Mouse (Mus musculus): Measurements from ENCODE around the gene Plin4. TPM values are rescaled to one million over a fixed set of nuclear protein-coding genes. Genes with fewer than 3 reads are reported as not detected.

Plin4 gene
- polyA plus RNA-seq, 1 experiment: 0.73 TPM

DNA sequence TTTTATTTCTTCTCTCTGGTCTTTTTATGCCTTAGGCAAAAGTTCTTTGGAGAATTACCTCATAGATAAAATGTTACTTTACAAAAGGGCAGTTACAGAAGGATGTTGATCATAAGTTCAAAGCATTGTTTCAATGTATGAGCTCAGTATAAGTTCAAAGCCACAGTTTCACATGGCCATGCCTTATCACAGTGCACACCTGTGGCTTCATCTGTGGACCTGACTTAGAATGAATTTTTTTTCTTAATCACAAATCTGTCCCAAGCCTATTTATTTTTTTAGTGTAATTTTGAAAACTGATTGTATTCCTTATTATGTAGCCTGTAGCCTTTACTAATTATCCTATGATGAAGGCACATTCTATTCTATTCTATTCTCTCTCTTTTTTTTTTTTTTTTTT, 54.7 kb downstream of the Plin4 start:
- Histone ChIP-seq H3K4me3 (ENCODE audit: insufficient read depth, low read length) (no peak overlapping the region), H3K27ac (ENCODE audit: insufficient read depth, low read length) (no peak overlapping the region), H3K4me1 (ENCODE audit: control insufficient read depth, insufficient read depth, low read length) (no peaks in the 10 kb centered on the region)
- TF ChIP-seq CTCF (IDR thresholded peaks at IDR 0.05; ENCODE audit: extremely low read depth, insufficient read depth, low read length): no peak
- no peak for TF ChIP-seq POLR2A (IDR thresholded peaks at IDR 0.05; ENCODE audit: extremely low read depth, insufficient read depth, low read length)

DNA sequence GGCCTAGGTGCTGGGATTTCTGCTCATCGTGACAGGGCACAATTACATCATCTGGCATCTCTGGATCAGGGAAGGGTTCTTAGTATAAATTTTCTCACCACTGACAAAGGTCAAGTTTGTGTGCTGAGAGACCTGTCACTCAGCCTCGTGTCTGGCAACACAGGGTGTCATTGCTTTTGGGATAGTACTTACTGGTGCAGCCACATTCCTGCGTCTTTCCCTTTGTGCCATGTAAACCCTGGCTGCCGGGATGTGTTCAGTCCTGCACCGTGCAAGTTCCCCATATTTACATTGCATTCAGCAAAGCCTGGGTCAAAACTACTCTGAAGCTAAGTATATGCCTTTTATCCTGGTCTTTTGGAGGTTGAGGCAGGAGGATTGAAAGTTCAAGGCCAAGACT, 58.2 kb downstream of the Plin4 start:
- Histone ChIP-seq H3K27ac (ENCODE audit: insufficient read depth, low read length) (no peak overlapping the region), H3K4me1 (ENCODE audit: control insufficient read depth, insufficient read depth, low read length) (no peaks in the 10 kb centered on the region), H3K4me3 (ENCODE audit: insufficient read depth, low read length) (no peak overlapping the region)
- no peak for TF ChIP-seq POLR2A (IDR thresholded peaks at IDR 0.05; ENCODE audit: extremely low read depth, insufficient read depth, low read length)
- no peak for TF ChIP-seq CTCF (IDR thresholded peaks at IDR 0.05; ENCODE audit: extremely low read depth, insufficient read depth, low read length)

Other genes starting within 250 kb of the Plin4 start
- 3.0 and 3.8 TPM in 2 replicates for gene Zfp119a, start 230.9 kb downstream of the Plin4 start, polyA plus RNA-seq (2012; rRNA removed)
- gene Zfp959, start 217.7 kb downstream of the Plin4 start, polyA plus RNA-seq (2012; rRNA removed): 5.6 and 6.0 TPM in 2 replicates
- 2.5 and 3.2 TPM in 2 replicates for gene Zfp119b, start 160.3 kb downstream of the Plin4 start, polyA plus RNA-seq (2012; rRNA removed)
- gene Ebi3, start 157.2 kb downstream of the Plin4 start, polyA plus RNA-seq (2012; rRNA removed): 2.1 and 2.3 TPM in 2 replicates
- gene Yju2, start 150.7 kb downstream of the Plin4 start, polyA plus RNA-seq (2012; rRNA removed): 9.1 and 11.0 TPM in 2 replicates
- gene Shd, start 139.3 kb downstream of the Plin4 start, polyA plus RNA-seq (2012; rRNA removed): 74.8 and 83.5 TPM in 2 replicates
- 76.7 and 91.0 TPM in 2 replicates for gene Fsd1, start 123.3 kb downstream of the Plin4 start, polyA plus RNA-seq (2012; rRNA removed)
- gene Stap2, start 104.2 kb downstream of the Plin4 start, polyA plus RNA-seq (2012; rRNA removed): 6.0 TPM in 2 replicates
- gene Mpnd, start 104.1 kb downstream of the Plin4 start, polyA plus RNA-seq (2012; rRNA removed): 142 and 154 TPM in 2 replicates
- 56.5 and 59.4 TPM in 2 replicates for gene Sh3gl1, start 73.2 kb downstream of the Plin4 start, polyA plus RNA-seq (2012; rRNA removed)
- 2.6 and 2.8 TPM in 2 replicates for gene Chaf1a, start 69.4 kb downstream of the Plin4 start, polyA plus RNA-seq (2012; rRNA removed)
- gene Ubxn6, start 34.8 kb downstream of the Plin4 start, polyA plus RNA-seq (2012; rRNA removed): 109 and 120 TPM in 2 replicates
- 126 and 148 TPM in 2 replicates for gene Hdgfl2, start 30.2 kb downstream of the Plin4 start, polyA plus RNA-seq (2012; rRNA removed)
- 0.55 and 0.67 TPM in 2 replicates for gene Plin5, start 7.8 kb upstream of the Plin4 start, polyA plus RNA-seq (2012; rRNA removed)
- 2.6 and 3.1 TPM in 2 replicates for gene Lrg1, start 12.2 kb upstream of the Plin4 start, polyA plus RNA-seq (2012; rRNA removed)
- 87.3 and 88.9 TPM in 2 replicates for gene Sema6b, start 30.5 kb upstream of the Plin4 start, polyA plus RNA-seq (2012; rRNA removed)
- 7.5 and 8.5 TPM in 2 replicates for gene Tnfaip8l1, start 52.7 kb upstream of the Plin4 start, polyA plus RNA-seq (2012; rRNA removed)
- gene Mydgf, start 74.1 kb upstream of the Plin4 start, polyA plus RNA-seq (2012; rRNA removed): 43.3 and 45.8 TPM in 2 replicates
- gene Dpp9, start 109.1 kb upstream of the Plin4 start, polyA plus RNA-seq (2012; rRNA removed): 51.2 and 52.0 TPM in 2 replicates
- gene Fem1a, start 147.0 kb upstream of the Plin4 start, polyA plus RNA-seq (2012; rRNA removed): 23.3 and 24.1 TPM in 2 replicates
- 4.2 and 4.8 TPM in 2 replicates for gene Ticam1, start 167.0 kb upstream of the Plin4 start, polyA plus RNA-seq (2012; rRNA removed)
- gene Plin3, start 183.1 kb upstream of the Plin4 start, polyA plus RNA-seq (2012; rRNA removed): 8.4 and 10.1 TPM in 2 replicates
- not detected in 2 replicates for gene Arrdc5, start 190.5 kb upstream of the Plin4 start, polyA plus RNA-seq (2012; rRNA removed)
- 1.1 and 1.8 TPM in 2 replicates for gene Uhrf1, start 193.5 kb upstream of the Plin4 start, polyA plus RNA-seq (2012; rRNA removed)
- gene Kdm4b, start 216.3 kb upstream of the Plin4 start, polyA plus RNA-seq (2012; rRNA removed): 43.5 and 45.0 TPM in 2 replicates

Measured in cortical plate, adult 2 months (tissue).